Mouse (Mus musculus): Measurements from ENCODE around the gene Zfp710. TPM values are rescaled to one million over a fixed set of nuclear protein-coding genes. Genes with fewer than 3 reads are reported as not detected.

Zfp710 gene
- total RNA-seq, 1 experiment, result 39.8 TPM

- Histone ChIP-seq H3K27ac (ENCODE audit: insufficient read depth, low read depth, low read length, poor library complexity, severe bottlenecking) (no peak overlapping the region), H3K4me3 (ENCODE audit: insufficient read depth in 1 of 2, low read depth in 1 of 2, low read length in 2 of 2, poor library complexity in 1 of 2, severe bottlenecking in 1 of 2) (no peak overlapping the region)
- DNase-seq (ENCODE audit: low read depth, low spot score), result no peak
Measured at GRCm38 (mm10) chr7:80057781-80058180, 33.2 kb downstream of the Zfp710 start.

DNA sequence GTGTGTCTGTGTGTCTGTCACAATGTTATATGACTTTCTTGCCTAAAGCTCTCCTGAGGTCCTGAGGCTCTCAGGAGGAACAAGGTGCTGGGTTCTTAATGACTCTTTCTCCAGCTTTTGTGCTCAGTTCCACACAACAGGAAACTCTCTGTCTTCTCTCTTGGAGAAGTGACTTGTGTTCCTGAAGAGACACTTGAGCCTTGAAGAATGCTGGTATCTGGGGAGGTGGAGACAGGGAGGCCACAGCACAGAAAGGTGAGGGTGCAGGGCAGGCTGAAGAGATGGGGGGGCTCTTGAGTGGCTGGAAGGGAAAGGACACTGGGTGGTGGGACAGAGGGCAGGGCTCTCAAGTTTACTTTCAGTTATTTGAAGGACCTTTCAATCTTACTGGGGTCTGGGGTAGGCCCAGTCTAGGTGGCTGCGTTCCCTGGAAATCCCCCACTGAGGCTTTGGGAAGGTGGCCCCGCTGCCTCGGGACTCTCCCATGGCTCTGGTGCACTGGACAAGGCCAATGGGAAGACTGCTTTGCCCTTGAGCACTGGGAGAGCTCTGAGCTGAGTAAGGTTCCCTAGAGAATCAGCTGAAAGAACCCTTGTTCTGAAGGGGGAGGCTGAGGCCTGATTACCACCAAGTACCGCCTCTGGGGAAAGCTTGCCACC is 33.9 kb downstream of the Zfp710 start:
- TF ChIP-seq MAFK (IDR thresholded peaks at IDR 0.05; ENCODE audit: insufficient read depth, low read depth, low read length) (no peak), HCFC1 (IDR thresholded peaks at IDR 0.05; ENCODE audit: borderline replicate concordance, insufficient read depth, low read length) (no peak), CHD2 (IDR thresholded peaks at IDR 0.05; ENCODE audit: low read depth, low read length) (no peak)
- Histone ChIP-seq H3K27ac (ENCODE audit: insufficient read depth, low read depth, low read length, poor library complexity, severe bottlenecking) (no peak overlapping the region), H3K4me1 (ENCODE audit: control insufficient read depth in 2 of 2, insufficient read depth in 2 of 2, low read length in 2 of 2, poor library complexity in 1 of 2) (peaks cover 10 to 35% of the 10 kb centered on the region in 2 experiments; a peak in 3 of 4 replicates), H3K4me3 (ENCODE audit: insufficient read depth in 1 of 2, low read depth in 1 of 2, low read length in 2 of 2, poor library complexity in 1 of 2, severe bottlenecking in 1 of 2) (no peak overlapping the region), H3K36me3 (ENCODE audit: control insufficient read depth, insufficient read depth, low read length, poor library complexity, severe bottlenecking) (peaks cover 18% of the 10 kb centered on the region; the same call in 1 of the 2 replicates), H3K9me3 (ENCODE audit: control insufficient read depth, insufficient read depth, low read depth, low read length) (no peaks in the 10 kb centered on the region), H3K9ac (ENCODE audit: insufficient read depth, low read depth, low read length, poor library complexity, severe bottlenecking) (no peak overlapping the region)
- no peak for DNase-seq (ENCODE audit: low read depth, low spot score)
- in situ Hi-C loops (cut with MboI; ENCODE audit: low sequenced_read_pairs in 2 of 2, unreplicated experiment in 2 of 2), result no loop called here

More at GRCm38 (mm10) chr7:80057781-80058180, 33.2 kb downstream of the Zfp710 start:
- in situ Hi-C loops (cut with MboI; ENCODE audit: low sequenced_read_pairs in 2 of 2, unreplicated experiment in 2 of 2), result no loop called here
- TF ChIP-seq ZC3H11A (IDR thresholded peaks at IDR 0.05; ENCODE audit: borderline replicate concordance, low read depth, low read length) (no peak), ZNF384 (IDR thresholded peaks at IDR 0.05; ENCODE audit: low read depth, low read length) (no peak), HCFC1 (IDR thresholded peaks at IDR 0.05; ENCODE audit: borderline replicate concordance, insufficient read depth, low read length) (no peak), MAFK (IDR thresholded peaks at IDR 0.05; ENCODE audit: insufficient read depth, low read depth, low read length) (no peak), CHD2 (IDR thresholded peaks at IDR 0.05; ENCODE audit: low read depth, low read length) (no peak)
- Histone ChIP-seq H3K9me3 (ENCODE audit: control insufficient read depth, insufficient read depth, low read depth, low read length) (no peaks in the 10 kb centered on the region), H3K9ac (ENCODE audit: insufficient read depth, low read depth, low read length, poor library complexity, severe bottlenecking) (no peak overlapping the region), H3K4me1 (ENCODE audit: control insufficient read depth in 2 of 2, insufficient read depth in 2 of 2, low read length in 2 of 2, poor library complexity in 1 of 2) (peaks cover 10 to 34% of the 10 kb centered on the region in 2 experiments; a peak in 3 of 4 replicates), H3K36me3 (ENCODE audit: control insufficient read depth, insufficient read depth, low read length, poor library complexity, severe bottlenecking) (peaks cover 21% of the 10 kb centered on the region; the same call in 1 of the 2 replicates)

- TF ChIP-seq HCFC1 (IDR thresholded peaks at IDR 0.05; ENCODE audit: borderline replicate concordance, insufficient read depth, low read length), result no peak
- no peak for TF ChIP-seq ZC3H11A (IDR thresholded peaks at IDR 0.05; ENCODE audit: borderline replicate concordance, low read depth, low read length)
- no peak for TF ChIP-seq ZNF384 (IDR thresholded peaks at IDR 0.05; ENCODE audit: low read depth, low read length)
- no peak for TF ChIP-seq MAFK (IDR thresholded peaks at IDR 0.05; ENCODE audit: insufficient read depth, low read depth, low read length)
- no peak for TF ChIP-seq CHD2 (IDR thresholded peaks at IDR 0.05; ENCODE audit: low read depth, low read length)
- Histone ChIP-seq H3K9me3 (ENCODE audit: control insufficient read depth, insufficient read depth, low read depth, low read length) (no peaks in the 10 kb centered on the region), H3K36me3 (ENCODE audit: control insufficient read depth, insufficient read depth, low read length, poor library complexity, severe bottlenecking) (peaks cover 18% of the 10 kb centered on the region; the same call in 1 of the 2 replicates), H3K4me1 (ENCODE audit: control insufficient read depth in 2 of 2, insufficient read depth in 2 of 2, low read length in 2 of 2, poor library complexity in 1 of 2) (peaks cover 8 to 35% of the 10 kb centered on the region in 2 experiments; a peak in 3 of 4 replicates), H3K27ac (ENCODE audit: insufficient read depth, low read depth, low read length, poor library complexity, severe bottlenecking) (no peak overlapping the region), H3K4me3 (ENCODE audit: insufficient read depth in 1 of 2, low read depth in 1 of 2, low read length in 2 of 2, poor library complexity in 1 of 2, severe bottlenecking in 1 of 2) (no peak overlapping the region), H3K9ac (ENCODE audit: insufficient read depth, low read depth, low read length, poor library complexity, severe bottlenecking) (no peak overlapping the region)
- in situ Hi-C loops (cut with MboI; ENCODE audit: low sequenced_read_pairs in 2 of 2, unreplicated experiment in 2 of 2), result no loop called here
- no peak for DNase-seq (ENCODE audit: low read depth, low spot score)
Measured at GRCm38 (mm10) chr7:80059064-80059838, 34.6 kb downstream of the Zfp710 start.

DNA sequence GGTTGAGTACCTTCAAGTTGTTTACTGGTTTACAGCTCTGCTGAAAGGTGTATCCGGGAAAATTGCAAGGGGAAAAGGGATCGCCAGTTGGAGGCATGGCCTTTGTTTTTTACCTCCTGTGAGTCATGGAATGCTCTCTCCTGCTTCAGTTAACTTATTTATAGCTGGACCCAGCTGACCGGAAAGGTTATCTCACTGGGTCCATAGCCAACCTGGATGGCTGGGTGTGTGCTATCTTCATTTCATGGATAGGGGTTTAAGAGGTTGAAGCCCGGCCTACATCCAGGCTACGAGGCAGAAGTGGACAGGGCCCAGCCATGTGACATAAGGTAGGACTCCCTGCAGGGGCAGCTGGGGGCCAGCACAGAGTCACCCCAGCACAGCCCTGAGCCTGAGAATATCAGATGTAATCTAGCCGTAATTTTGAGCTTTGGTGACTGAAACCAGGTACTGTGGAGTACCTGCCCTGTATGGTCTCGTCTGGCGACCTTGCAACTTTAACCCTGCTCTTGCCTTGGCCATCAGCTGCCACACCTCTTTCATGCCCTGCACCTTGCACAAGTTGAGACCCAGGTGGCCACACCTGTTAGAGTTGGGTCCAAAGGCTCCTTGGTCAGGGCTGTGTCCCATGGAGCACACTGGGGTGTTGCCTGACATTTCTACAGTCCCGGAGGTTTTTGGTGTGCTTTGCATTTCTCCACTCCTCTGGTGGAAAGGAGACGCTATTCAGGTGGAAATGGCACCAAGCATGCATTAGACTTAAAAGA is 35.6 kb downstream of the Zfp710 start:
- Histone ChIP-seq H3K9ac (ENCODE audit: insufficient read depth, low read depth, low read length, poor library complexity, severe bottlenecking) (no peak overlapping the region), H3K4me3 (ENCODE audit: insufficient read depth in 1 of 2, low read depth in 1 of 2, low read length in 2 of 2, poor library complexity in 1 of 2, severe bottlenecking in 1 of 2) (no peak overlapping the region), H3K36me3 (ENCODE audit: control insufficient read depth, insufficient read depth, low read length, poor library complexity, severe bottlenecking) (peaks cover 18% of the 10 kb centered on the region; the same call in 1 of the 2 replicates), H3K4me1 (ENCODE audit: control insufficient read depth in 2 of 2, insufficient read depth in 2 of 2, low read length in 2 of 2, poor library complexity in 1 of 2) (peaks cover 8 to 37% of the 10 kb centered on the region in 2 experiments; a peak in 3 of 4 replicates), H3K9me3 (ENCODE audit: control insufficient read depth, insufficient read depth, low read depth, low read length) (no peaks in the 10 kb centered on the region), H3K27ac (ENCODE audit: insufficient read depth, low read depth, low read length, poor library complexity, severe bottlenecking) (no peak overlapping the region)
- TF ChIP-seq HCFC1 (IDR thresholded peaks at IDR 0.05; ENCODE audit: borderline replicate concordance, insufficient read depth, low read length) (no peak), ZNF384 (IDR thresholded peaks at IDR 0.05; ENCODE audit: low read depth, low read length) (no peak), CHD2 (IDR thresholded peaks at IDR 0.05; ENCODE audit: low read depth, low read length) (no peak), ZC3H11A (IDR thresholded peaks at IDR 0.05; ENCODE audit: borderline replicate concordance, low read depth, low read length) (no peak), MAFK (IDR thresholded peaks at IDR 0.05; ENCODE audit: insufficient read depth, low read depth, low read length) (no peak)
- DNase-seq (ENCODE audit: low read depth, low spot score), result no peak
- in situ Hi-C loops (cut with MboI; ENCODE audit: low sequenced_read_pairs in 2 of 2, unreplicated experiment in 2 of 2), result no loop called here

Data from ES-E14 (cell line).